Mouse (Mus musculus) testis, adult 2 months (tissue): ENCODE measurements around the gene Adamts9. TPM values are rescaled to one million over a fixed set of nuclear protein-coding genes. Genes with fewer than 3 reads are reported as not detected.

Source experiments
- H3K27ac ChIP-seq: fragments of 200-500 bp; 2 replicates; pipeline ENCODE4 v1.5.1; 2012; ENCODE audit warnings: low read depth, low read length; ENCODE audit not compliant: control insufficient read depth, insufficient read depth
- H3K27me3 ChIP-seq: fragments of 200-500 bp; 2 replicates; pipeline ENCODE4 v1.6.1; 2012; ENCODE audit warnings: mild to moderate bottlenecking, low read length, moderate library complexity; ENCODE audit not compliant: control insufficient read depth, insufficient read depth
- H3K36me3 ChIP-seq: fragments of 200-500 bp; 2 replicates; pipeline ENCODE4 v1.6.1; 2012; ENCODE audit warnings: mild to moderate bottlenecking, low read length; ENCODE audit not compliant: control insufficient read depth, insufficient read depth
- H3K4me1 ChIP-seq: fragments of 200-500 bp; 2 replicates; pipeline ENCODE4 v1.6.1; 2012; ENCODE audit warnings: low read length; ENCODE audit not compliant: control insufficient read depth, insufficient read depth
- H3K4me3 ChIP-seq: fragments of 200-500 bp; 2 replicates; pipeline ENCODE4 v1.5.1; 2012; ENCODE audit warnings: low read depth, mild to moderate bottlenecking, low read length, moderate library complexity, mixed read lengths; ENCODE audit not compliant: control insufficient read depth
- CTCF ChIP-seq: fragments of 200-500 bp; IDR thresholded peaks from 2 replicates; pipeline ENCODE4 v1.5.1; 2012; ENCODE audit warnings: low read depth, mild to moderate bottlenecking, inconsistent platforms, low read length, moderate library complexity; ENCODE audit not compliant: control insufficient read depth, insufficient read depth, insufficient replicate concordance
- POLR2A ChIP-seq: fragments of 200-500 bp; IDR thresholded peaks from 2 replicates; pipeline ENCODE4 v1.6.1; 2012; ENCODE audit warnings: low read depth, mild to moderate bottlenecking, inconsistent platforms, low read length, moderate library complexity; ENCODE audit not compliant: control insufficient read depth
- polyA plus RNA-seq: library from polyadenylated mRNA; depleted of rRNA; stranded (reverse); fragments of >200 nt; gene quantifications from 2 replicates; pipeline ENCODE4 v1.2.3, GENCODE M21; 2012

Gene Adamts9
- polyA plus RNA-seq, 1 experiment: 1.3 TPM

- Histone ChIP-seq H3K27me3 (no peaks in the 10 kb centered on the region), H3K4me3 (no peak overlapping the region), H3K27ac (no peak overlapping the region), H3K4me1 (no peaks in the 10 kb centered on the region), H3K36me3 (no peaks in the 10 kb centered on the region)
- TF ChIP-seq POLR2A (no peak), CTCF (no peak)
Observed at GRCm38 (mm10) chr6:92843474-92843873, 99.8 kb downstream of the Adamts9 start.

GRCm38 (mm10) chr6:92842000-92842399 lies 101.3 kb downstream of the Adamts9 start:
- Histone ChIP-seq H3K4me3 (no peak overlapping the region), H3K27me3 (no peaks in the 10 kb centered on the region), H3K4me1 (no peaks in the 10 kb centered on the region), H3K36me3 (no peaks in the 10 kb centered on the region), H3K27ac (no peak overlapping the region)
- TF ChIP-seq CTCF (no peak), POLR2A (no peak)

GRCm38 (mm10) chr6:92831106-92831505 lies 112.2 kb downstream of the Adamts9 start:
- TF ChIP-seq CTCF (no peak), POLR2A (no peak)

GRCm38 (mm10) chr6:92829148-92829547 lies 114.1 kb downstream of the Adamts9 start:
- H3K36me3 ChIP-seq: no peaks in the 10 kb centered on the region
- H3K4me3 ChIP-seq: no peak overlapping the region
- TF ChIP-seq POLR2A: no peak
- TF ChIP-seq CTCF: no peak
- no peaks in the 10 kb centered on the region for H3K27me3 ChIP-seq
- H3K27ac ChIP-seq: no peak overlapping the region
- H3K4me1 ChIP-seq: no peaks in the 10 kb centered on the region

More at GRCm38 (mm10) chr6:92831106-92831505, 112.2 kb downstream of the Adamts9 start:
- H3K27ac ChIP-seq: no peak overlapping the region
- no peak overlapping the region for H3K4me3 ChIP-seq
- H3K36me3 ChIP-seq: no peaks in the 10 kb centered on the region
- no peaks in the 10 kb centered on the region for H3K27me3 ChIP-seq
- H3K4me1 ChIP-seq: no peaks in the 10 kb centered on the region

GRCm38 (mm10) chr6:92827360-92827759 lies 115.9 kb downstream of the Adamts9 start:
- Histone ChIP-seq H3K4me1 (no peaks in the 10 kb centered on the region), H3K27me3 (no peaks in the 10 kb centered on the region), H3K4me3 (no peak overlapping the region), H3K36me3 (no peaks in the 10 kb centered on the region), H3K27ac (no peak overlapping the region)
- TF ChIP-seq POLR2A (no peak), CTCF (no peak)

- H3K4me1 ChIP-seq: no peaks in the 10 kb centered on the region
- H3K4me3 ChIP-seq: no peak overlapping the region
- no peak overlapping the region for H3K27ac ChIP-seq
- TF ChIP-seq CTCF (no peak), POLR2A (no peak)
- no peaks in the 10 kb centered on the region for H3K27me3 ChIP-seq
- H3K36me3 ChIP-seq: no peaks in the 10 kb centered on the region
Observed at GRCm38 (mm10) chr6:92826561-92826960, 116.7 kb downstream of the Adamts9 start.

- Histone ChIP-seq H3K27ac (no peak overlapping the region), H3K27me3 (no peaks in the 10 kb centered on the region), H3K4me3 (no peak overlapping the region), H3K36me3 (no peaks in the 10 kb centered on the region), H3K4me1 (no peaks in the 10 kb centered on the region)
- no peak for TF ChIP-seq POLR2A
- TF ChIP-seq CTCF: no peak
Observed at GRCm38 (mm10) chr6:92823991-92824390, 119.3 kb downstream of the Adamts9 start.

GRCm38 (mm10) chr6:92822006-92822405 lies 121.3 kb downstream of the Adamts9 start:
- Histone ChIP-seq H3K4me1 (no peaks in the 10 kb centered on the region), H3K36me3 (no peaks in the 10 kb centered on the region), H3K27me3 (no peaks in the 10 kb centered on the region), H3K4me3 (no peak overlapping the region), H3K27ac (no peak overlapping the region)
- TF ChIP-seq POLR2A (no peak), CTCF (no peak)
